10 mouse cellular contexts compared by ENCODE assay signal in genomic region chr8:84083829-84084241, GRCm38 (mm10). TPM values are rescaled to one million over a fixed set of nuclear protein-coding genes. Genes with fewer than 3 reads are reported as not detected.
DNase-seq lines count a peak whose midpoint lies in the region; ATAC-seq lines count a peak whose summit lies in the region.
"Had no signal": no experiment of that assay in that cellular context is flagged by ENCODE, and none has a peak within 500 bp of the region (broad histone marks: within the 10 kb centered on the region; RNA-seq: fewer than 3 reads in every experiment).

No protein-coding gene starts in this region.

- H3K36me3 ChIP-seq in liver, embryonic 11.5 days (ENCODE audit: control insufficient read depth, insufficient read depth, low read length): peaks cover 24% of the 10 kb centered on the region

- ATAC-seq in liver, embryonic 11.5 days (replicated peaks; ENCODE audit: low FRiP score): peak; percentile 46; the same call in 1 of the 2 replicates

- no peak overlapping the region for H3K4me2 ChIP-seq in liver, embryonic 11.5 days

- DNase-seq in lung, adult 18-20 months: peak; percentile 46 to 64
- DNase-seq in lung, postnatal 14 days: no peak
- peak; percentile 64 for DNase-seq in gastrocnemius, postnatal 25 days
- no peak for DNase-seq in liver, embryonic 11.5 days (ENCODE audit: low spot score)
- DNase-seq in skeletal muscle tissue, adult 2 months (ENCODE audit: low read depth, low spot score): peak; percentile 67
- no peak for DNase-seq in T-cell, adult 2 months (ENCODE audit: low spot score)
- no peak for DNase-seq in frontal cortex, postnatal 36 days (ENCODE audit: low spot score in 2 of 2)
- DNase-seq in layer of hippocampus, adult 9-11 months: no peak

- no peaks in the 10 kb centered on the region for H3K4me1 ChIP-seq in liver, embryonic 11.5 days (replicated peaks; ENCODE audit: control insufficient read depth, insufficient read depth, low read length)

- H3K4me3 ChIP-seq in liver, embryonic 11.5 days (ENCODE audit: low read depth, low read length): no peak overlapping the region
- H3K4me3 ChIP-seq: heart, embryonic 15.5 days; myocyte had no signal

- H3K9ac ChIP-seq in liver, embryonic 11.5 days (ENCODE audit: low read depth, low read length): no peak overlapping the region
- H3K9ac ChIP-seq: heart, embryonic 15.5 days had no signal

- H3K9me3 ChIP-seq in liver, embryonic 11.5 days (ENCODE audit: control insufficient read depth, low read length): no peaks in the 10 kb centered on the region
- H3K9me3 ChIP-seq: heart, embryonic 15.5 days had no signal

- no peak overlapping the region for H3K27ac ChIP-seq in liver, embryonic 11.5 days (ENCODE audit: low read depth, low read length)
- H3K27ac ChIP-seq: heart, embryonic 15.5 days had no signal

- no peaks in the 10 kb centered on the region for H3K27me3 ChIP-seq in liver, embryonic 11.5 days (replicated peaks; ENCODE audit: control insufficient read depth, insufficient read depth, low read length)
- H3K27me3 ChIP-seq: heart, embryonic 15.5 days had no signal

- WGBS in liver, embryonic 11.5 days: 59% methylated on average over 8 of the region's 8 CpGs

RNA-seq across cellular contexts. Expression of gene Rfx1, which starts 17.2 kb away (rescaled TPM):
- total RNA-seq in gastrocnemius, postnatal 25 days (2021): 1 to 10 TPM; 3.6 to 4.4 TPM
- polyA plus RNA-seq in liver, embryonic 11.5 days (2014; fragmentation: Nextera tagmentation; extraction: Ambion mirVana): 8.4 and 9.5 TPM in 2 replicates

RNA-seq across cellular contexts. Expression of gene Gm10643, which starts 18.9 kb away (rescaled TPM):
- 1 to 10 TPM; 1.3 to 1.6 TPM for total RNA-seq in gastrocnemius, postnatal 25 days (2021)
- polyA plus RNA-seq in liver, embryonic 11.5 days (2014; fragmentation: Nextera tagmentation; extraction: Ambion mirVana): 0.52 and 0.86 TPM in 2 replicates

RNA-seq across cellular contexts. Expression of gene Dcaf15, which starts 20.7 kb away (rescaled TPM):
- 1 to 10 TPM; 3.9 to 5.3 TPM for total RNA-seq in gastrocnemius, postnatal 25 days (2021)
- polyA plus RNA-seq in liver, embryonic 11.5 days (2014; fragmentation: Nextera tagmentation; extraction: Ambion mirVana): 5.9 and 10.0 TPM in 2 replicates

RNA-seq across cellular contexts. Expression of gene Rln3, which starts 39.0 kb away (rescaled TPM):
- total RNA-seq in gastrocnemius, postnatal 25 days (2021): not detected
- 0.42 TPM in 1 of 2 replicates, not detected in the other for polyA plus RNA-seq in liver, embryonic 11.5 days (2014; fragmentation: Nextera tagmentation; extraction: Ambion mirVana)
- polyA plus RNA-seq: heart, embryonic 15.5 days; myocyte had no signal

RNA-seq across cellular contexts. Expression of gene Il27ra, which starts 41.4 kb away (rescaled TPM):
- 1 to 10 TPM in 1 of 2 experiments, under 1 TPM in 1; 0.69 to 1.2 TPM for total RNA-seq in gastrocnemius, postnatal 25 days (2021)
- 1.8 and 3.1 TPM in 2 replicates for polyA plus RNA-seq in liver, embryonic 11.5 days (2014; fragmentation: Nextera tagmentation; extraction: Ambion mirVana)

Comparison
In these comparisons a context has a peak if more than half of its experiments do, and no peak if none do; other contexts are left out.
1. DNase-seq: peak in lung, adult 18-20 months (2 of 2), gastrocnemius, postnatal 25 days (single experiment) and skeletal muscle tissue, adult 2 months (single experiment); none in lung, postnatal 14 days (single experiment), liver, embryonic 11.5 days (single experiment), T-cell, adult 2 months (single experiment), frontal cortex, postnatal 36 days (0 of 2) and layer of hippocampus, adult 9-11 months (single experiment).